Mouse (Mus musculus): ENCODE data around the gene Hagh. TPM values are rescaled to one million over a fixed set of nuclear protein-coding genes. Genes with fewer than 3 reads are reported as not detected.
A peak's percentile ranks its signal among the peaks of the same experiment; 100 is the strongest.

Gene Hagh
- total and polyA plus RNA-seq, 3 experiments = 22.1 to 30.4 (median 22.3) TPM

DNA sequence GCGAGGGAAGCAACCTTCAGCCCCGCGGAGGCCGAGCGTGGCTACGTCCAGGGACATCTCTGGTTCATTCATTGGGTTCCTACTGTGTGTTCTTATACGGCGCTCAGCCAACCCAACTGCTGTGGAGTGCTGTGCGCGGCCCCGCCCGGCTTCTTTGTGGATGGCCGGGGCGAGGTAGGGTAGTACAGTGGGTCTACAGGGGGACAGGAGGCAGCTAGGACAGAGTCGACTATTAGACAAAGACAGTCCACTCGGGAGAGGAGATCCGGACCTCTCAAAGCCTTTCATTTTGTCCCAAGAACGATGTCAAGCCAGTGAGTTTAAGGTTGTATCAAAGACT, 47.0 kb downstream of the Hagh start:
- TF ChIP-seq GATA2 (IDR thresholded peaks at IDR 0.05; ENCODE audit: borderline replicate concordance, low read depth, low read length) (no peak), CTCF (IDR thresholded peaks at IDR 0.05; ENCODE audit: low read depth, low read length) (no peak), GATA1 (IDR thresholded peaks at IDR 0.05; ENCODE audit: borderline replicate concordance, low read length) (no peak), POLR2AphosphoS5 (IDR thresholded peaks at IDR 0.05; ENCODE audit: insufficient replicate concordance, low read depth, low read length) (no peak), TAL1 (conservative IDR thresholded peaks at IDR 0.05; ENCODE audit: low read depth, low read length) (no peak)
- H3K27me3 ChIP-seq (ENCODE audit: insufficient read depth, low read length) = no peaks in the 10 kb centered on the region
- no peak for ATAC-seq (ENCODE audit: extremely low read depth, insufficient number of reproducible peaks, low FRiP score, poor library complexity, severe bottlenecking)
- H3K9me3 ChIP-seq (replicated peaks) = no peaks in the 10 kb centered on the region
- H3K4me3 ChIP-seq (ENCODE audit: low read depth, low read length) = peak overlapping the region; percentile 95
- DNase-seq (ENCODE audit: low spot score) = no peak
- peaks cover 75% of the 10 kb centered on the region for H3K4me1 ChIP-seq (ENCODE audit: insufficient read depth, low read depth, low read length)
- peaks cover 77% of the 10 kb centered on the region for H3K36me3 ChIP-seq (replicated peaks)

DNA sequence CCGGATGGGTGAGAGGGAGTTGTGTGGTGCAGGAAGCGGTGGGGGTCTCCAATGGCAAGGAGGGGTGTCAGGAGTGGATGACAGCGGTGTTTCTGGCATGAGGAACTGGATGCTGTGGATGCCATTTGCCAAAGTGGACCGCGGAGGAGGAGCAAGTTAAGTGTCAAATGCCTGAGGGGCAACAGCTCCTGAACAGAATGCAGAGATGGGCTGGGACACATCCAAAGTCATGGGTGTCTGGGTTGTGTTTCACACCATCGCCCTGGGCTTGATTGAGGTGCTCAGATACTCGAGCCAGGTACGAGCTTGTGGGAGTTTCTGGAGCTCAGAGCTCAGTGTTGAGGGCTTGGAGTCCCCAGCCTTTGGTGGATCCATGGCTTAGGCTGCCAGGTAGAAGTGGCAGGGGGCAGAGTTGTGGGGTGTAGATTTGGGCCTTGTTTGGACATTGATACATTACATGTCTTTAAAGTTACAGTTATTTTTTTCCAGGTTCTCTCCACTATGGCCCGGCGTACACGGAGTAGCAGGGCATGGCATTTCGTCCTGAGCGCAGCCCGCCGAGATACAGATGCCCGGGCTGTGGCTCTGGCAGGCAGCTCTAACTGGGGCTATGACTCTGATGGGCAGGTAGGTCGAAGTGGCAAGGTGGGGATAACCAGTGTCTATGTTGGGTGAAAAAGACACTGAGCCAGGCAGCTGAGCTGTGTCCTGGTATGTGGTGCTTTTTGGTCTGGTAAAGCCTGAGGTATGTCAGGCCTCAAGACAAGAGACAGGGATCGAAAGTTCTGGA, 47.5 kb downstream of the Hagh start:
- no peaks in the 10 kb centered on the region for H3K27me3 ChIP-seq (ENCODE audit: insufficient read depth, low read length)
- peak overlapping the region; percentile 95 for H3K4me3 ChIP-seq (ENCODE audit: low read depth, low read length)
- no peak for TF ChIP-seq POLR2AphosphoS5 (IDR thresholded peaks at IDR 0.05; ENCODE audit: insufficient replicate concordance, low read depth, low read length)
- no peak for TF ChIP-seq GATA2 (IDR thresholded peaks at IDR 0.05; ENCODE audit: borderline replicate concordance, low read depth, low read length)
- TF ChIP-seq GATA1 (IDR thresholded peaks at IDR 0.05; ENCODE audit: borderline replicate concordance, low read length) = no peak
- TF ChIP-seq CTCF (IDR thresholded peaks at IDR 0.05; ENCODE audit: low read depth, low read length) = no peak
- no peak for TF ChIP-seq TAL1 (conservative IDR thresholded peaks at IDR 0.05; ENCODE audit: low read depth, low read length)
- H3K4me1 ChIP-seq (ENCODE audit: insufficient read depth, low read depth, low read length) = peaks cover 74% of the 10 kb centered on the region
- no peak for ATAC-seq (ENCODE audit: extremely low read depth, insufficient number of reproducible peaks, low FRiP score, poor library complexity, severe bottlenecking)
- H3K36me3 ChIP-seq (replicated peaks) = peaks cover 77% of the 10 kb centered on the region
- DNase-seq (ENCODE audit: low spot score) = peak; percentile 42
- no peaks in the 10 kb centered on the region for H3K9me3 ChIP-seq (replicated peaks)

DNA sequence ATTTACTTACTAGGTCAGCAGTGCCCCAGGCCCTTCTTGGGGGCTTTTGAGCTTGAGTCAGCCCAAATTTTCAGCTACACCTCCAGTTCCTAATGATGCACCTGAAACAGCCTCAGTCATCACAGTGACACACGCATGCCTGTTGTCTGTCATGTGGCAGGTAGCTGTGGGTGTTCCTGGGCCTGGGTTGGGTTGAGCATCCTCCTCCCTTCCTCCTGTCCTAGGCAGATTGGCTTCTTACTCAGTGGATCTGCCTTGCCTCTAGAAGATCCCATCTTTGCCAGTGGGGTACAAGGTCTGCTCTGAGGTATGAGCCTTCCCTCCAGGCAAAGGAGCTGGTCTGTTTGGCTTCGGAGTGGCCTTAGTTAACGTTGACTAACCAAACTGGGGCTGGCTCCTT, 48.9 kb downstream of the Hagh start:
- no peak for ATAC-seq (ENCODE audit: extremely low read depth, insufficient number of reproducible peaks, low FRiP score, poor library complexity, severe bottlenecking)

GRCm38 (mm10) chr17:24890151-24891092, 50.5 kb downstream of the Hagh start:
- H3K4me3 ChIP-seq (ENCODE audit: low read depth, low read length) = peak overlapping the region; percentile 4; the same call in 1 of the 2 replicates
- peaks cover 68% of the 10 kb centered on the region for H3K36me3 ChIP-seq (replicated peaks)
- TF ChIP-seq GATA1 (IDR thresholded peaks at IDR 0.05; ENCODE audit: borderline replicate concordance, low read length) (no peak), POLR2AphosphoS5 (IDR thresholded peaks at IDR 0.05; ENCODE audit: insufficient replicate concordance, low read depth, low read length) (no peak), GATA2 (IDR thresholded peaks at IDR 0.05; ENCODE audit: borderline replicate concordance, low read depth, low read length) (no peak), TAL1 (conservative IDR thresholded peaks at IDR 0.05; ENCODE audit: low read depth, low read length) (no peak), CTCF (IDR thresholded peaks at IDR 0.05; ENCODE audit: low read depth, low read length) (no peak)

More for the DNA sequence above, 48.9 kb downstream of the Hagh start:
- no peaks in the 10 kb centered on the region for H3K9me3 ChIP-seq (replicated peaks)
- H3K4me3 ChIP-seq (ENCODE audit: low read depth, low read length) = no peak overlapping the region
- peaks cover 77% of the 10 kb centered on the region for H3K36me3 ChIP-seq (replicated peaks)
- peaks cover 74% of the 10 kb centered on the region for H3K4me1 ChIP-seq (ENCODE audit: insufficient read depth, low read depth, low read length)
- no peak for TF ChIP-seq TAL1 (conservative IDR thresholded peaks at IDR 0.05; ENCODE audit: low read depth, low read length)
- no peak for TF ChIP-seq GATA1 (IDR thresholded peaks at IDR 0.05; ENCODE audit: borderline replicate concordance, low read length)
- peak; percentile 78; the same call in 1 of the 2 replicates for TF ChIP-seq POLR2AphosphoS5 (IDR thresholded peaks at IDR 0.05; ENCODE audit: insufficient replicate concordance, low read depth, low read length)
- TF ChIP-seq CTCF (IDR thresholded peaks at IDR 0.05; ENCODE audit: low read depth, low read length) = no peak
- TF ChIP-seq GATA2 (IDR thresholded peaks at IDR 0.05; ENCODE audit: borderline replicate concordance, low read depth, low read length) = no peak
- no peaks in the 10 kb centered on the region for H3K27me3 ChIP-seq (ENCODE audit: insufficient read depth, low read length)
- no peak for DNase-seq (ENCODE audit: low spot score)

GRCm38 (mm10) chr17:24891321-24891720, 51.4 kb downstream of the Hagh start:
- DNase-seq (ENCODE audit: low spot score) (no peak), ATAC-seq (ENCODE audit: extremely low read depth, insufficient number of reproducible peaks, low FRiP score, poor library complexity, severe bottlenecking) (no peak)
- TF ChIP-seq TAL1 (conservative IDR thresholded peaks at IDR 0.05; ENCODE audit: low read depth, low read length) (no peak), GATA2 (IDR thresholded peaks at IDR 0.05; ENCODE audit: borderline replicate concordance, low read depth, low read length) (no peak), CTCF (IDR thresholded peaks at IDR 0.05; ENCODE audit: low read depth, low read length) (no peak), GATA1 (IDR thresholded peaks at IDR 0.05; ENCODE audit: borderline replicate concordance, low read length) (no peak), POLR2AphosphoS5 (IDR thresholded peaks at IDR 0.05; ENCODE audit: insufficient replicate concordance, low read depth, low read length) (no peak)
- no peaks in the 10 kb centered on the region for H3K27me3 ChIP-seq (ENCODE audit: insufficient read depth, low read length)
- peaks cover 74% of the 10 kb centered on the region for H3K36me3 ChIP-seq (replicated peaks)
- H3K4me1 ChIP-seq (ENCODE audit: insufficient read depth, low read depth, low read length) = peaks cover 71% of the 10 kb centered on the region
- H3K9me3 ChIP-seq (replicated peaks) = no peaks in the 10 kb centered on the region
- H3K4me3 ChIP-seq (ENCODE audit: low read depth, low read length) = no peak overlapping the region; the same call in 1 of the 2 replicates

More at GRCm38 (mm10) chr17:24890151-24891092, 50.5 kb downstream of the Hagh start:
- ATAC-seq (ENCODE audit: extremely low read depth, insufficient number of reproducible peaks, low FRiP score, poor library complexity, severe bottlenecking) = no peak
- H3K4me1 ChIP-seq (ENCODE audit: insufficient read depth, low read depth, low read length) = peaks cover 67% of the 10 kb centered on the region
- H3K27me3 ChIP-seq (ENCODE audit: insufficient read depth, low read length) = no peaks in the 10 kb centered on the region
- no peak for DNase-seq (ENCODE audit: low spot score)
- H3K9me3 ChIP-seq (replicated peaks) = no peaks in the 10 kb centered on the region

Data from G1E (cell line).